Mouse (Mus musculus) left cerebral cortex, adult 2 months (tissue): ENCODE measurements around the gene Pdxp. TPM values are rescaled to one million over a fixed set of nuclear protein-coding genes. Genes with fewer than 3 reads are reported as not detected.

Source experiments
- DNase-seq, 2 experiments: peaks; one replicate each; pipeline ENCODE4 v3.0.0; 2021 to 2022; ENCODE audit warnings: low spot score in 2 of 2, mixed read lengths in 1 of 2; ENCODE audit errors: extremely low spot score in 1 of 2
- H3K27ac ChIP-seq: fragments of 200-600 bp; 2 replicates; pipeline ENCODE4 v1.8.1; 2022
- H3K4me3 ChIP-seq: fragments of 200-600 bp; 2 replicates; pipeline ENCODE4 v1.8.1; 2022
- CTCF ChIP-seq: fragments of 200-600 bp; IDR thresholded peaks from 2 replicates; pipeline ENCODE4 v1.8.1; 2022; ENCODE audit warnings: antibody characterized with exemption, mild to moderate bottlenecking, moderate library complexity
- intact Hi-C: fragments of 180-260 bp; cut with DNase I; formaldehyde crosslinking; loops from one replicate; pipeline ENCODE4 v1.15.1; 2025
- total RNA-seq, 2 experiments: library from RNA; stranded (reverse); gene quantifications; 2 replicates each; pipeline ENCODE4 v1.2.3; 2021

The Pdxp gene
- total RNA-seq, 2 experiments from 2014 or later, result 165 to 171 TPM

DNA sequence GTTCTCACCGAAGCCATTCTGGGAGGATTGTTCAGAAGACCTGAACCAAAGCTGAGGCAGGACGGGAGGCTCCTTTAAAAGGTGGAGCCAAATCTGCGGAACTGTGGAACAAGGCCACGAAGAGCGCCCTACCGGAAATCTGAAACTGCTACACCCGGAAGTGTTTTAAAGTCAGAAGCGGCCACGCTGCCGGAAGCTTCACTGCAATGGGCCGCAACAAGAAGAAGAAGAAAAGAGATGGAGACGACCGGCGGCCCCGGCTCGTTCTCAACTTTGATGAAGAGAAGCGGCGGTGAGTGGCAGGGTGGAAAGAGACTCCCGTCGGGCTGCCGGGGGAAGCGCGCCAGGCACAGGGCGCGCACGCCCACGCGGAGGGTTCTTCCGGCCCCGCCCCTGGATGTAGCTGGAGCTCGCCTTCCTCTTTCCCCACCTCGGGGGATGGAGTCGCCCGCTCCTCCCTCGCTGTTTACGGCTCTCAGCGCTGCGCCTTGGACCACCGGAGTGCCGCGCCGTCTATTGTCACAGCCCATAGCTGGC lies 21.1 kb downstream of the Pdxp start, which contains the start of gene Nol12:
Gene Nol12 (plus strand): TSS at position 150 of the 537 bp plus-strand sequence.
- intact Hi-C loops, result no loop called here
- peak; percentile 85 for DNase-seq
- H3K4me3 ChIP-seq, result peak within 1 kb of the TSS; percentile 87
- TF ChIP-seq CTCF, result peak; percentile 28
- peak within 1 kb of the TSS; percentile 92 for H3K27ac ChIP-seq

DNA sequence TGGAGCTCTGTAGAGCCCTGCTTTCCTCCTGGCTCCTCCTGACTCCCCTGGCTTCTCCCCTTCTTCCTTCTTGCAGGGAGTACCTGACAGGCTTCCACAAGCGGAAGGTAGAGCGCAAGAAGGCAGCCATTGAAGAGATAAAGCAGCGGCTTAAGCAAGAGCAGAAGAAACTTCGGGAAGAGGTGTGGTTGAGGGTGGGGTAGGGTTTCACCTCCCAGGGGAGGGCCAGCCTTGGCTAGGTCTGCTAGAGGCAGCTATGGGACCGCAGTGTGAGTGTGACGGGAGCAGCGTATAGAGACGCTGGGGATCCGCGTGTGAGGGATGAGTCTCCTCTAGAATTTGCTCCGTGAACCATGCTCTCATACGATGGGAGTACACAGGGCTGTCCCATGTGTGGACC lies 22.7 kb downstream of the Pdxp start:
- no peak overlapping the region for H3K4me3 ChIP-seq
- no peak for TF ChIP-seq CTCF
- no peak overlapping the region for H3K27ac ChIP-seq
- intact Hi-C loops, result no loop called here
- no peak for DNase-seq

DNA sequence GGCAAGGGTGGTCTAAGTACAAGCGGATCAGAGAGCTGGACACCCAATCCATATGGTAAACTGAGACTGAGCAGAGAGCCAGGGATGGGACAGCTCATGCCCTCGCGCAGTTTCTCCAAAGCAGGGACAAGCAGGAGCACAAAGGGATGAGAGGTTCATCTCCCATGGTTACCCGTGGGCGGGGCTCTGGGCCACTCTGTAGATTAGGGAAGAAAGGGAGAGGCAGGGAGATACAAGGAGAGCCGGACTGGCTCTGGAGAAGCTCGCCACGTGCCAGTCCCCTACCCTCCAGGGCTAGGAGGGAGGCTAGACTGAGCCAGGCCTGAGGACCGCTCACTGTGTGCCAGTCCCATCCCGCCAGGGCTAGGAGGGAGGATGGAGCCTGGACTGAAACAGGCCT lies 23.6 kb downstream of the Pdxp start:
- Histone ChIP-seq H3K4me3 (no peak overlapping the region), H3K27ac (no peak overlapping the region)
- no peak for DNase-seq
- intact Hi-C loops, result no loop called here
- TF ChIP-seq CTCF, result no peak

DNA sequence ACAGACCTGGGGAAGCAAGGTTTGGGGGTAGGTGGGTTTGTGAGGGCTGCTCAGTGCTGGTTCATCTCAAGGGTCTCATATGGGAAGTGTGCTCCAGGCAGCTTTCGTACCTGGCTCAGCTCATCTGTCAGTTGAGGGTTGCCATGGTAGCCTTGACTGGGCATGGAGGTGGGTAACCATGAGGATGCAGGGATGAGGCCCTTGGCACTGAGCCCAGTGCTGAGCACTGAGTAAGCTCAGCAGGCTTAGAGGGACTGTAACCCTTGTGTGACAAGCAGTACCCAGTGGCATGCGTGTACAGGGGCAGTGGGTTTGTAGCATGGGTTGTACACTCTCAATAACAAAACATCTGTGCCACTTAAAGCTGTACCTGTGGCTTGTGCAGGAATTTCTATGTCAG lies 24.2 kb downstream of the Pdxp start:
- no peak for DNase-seq
- TF ChIP-seq CTCF, result no peak
- Histone ChIP-seq H3K4me3 (no peak overlapping the region), H3K27ac (no peak overlapping the region)
- intact Hi-C loops, result no loop called here

DNA sequence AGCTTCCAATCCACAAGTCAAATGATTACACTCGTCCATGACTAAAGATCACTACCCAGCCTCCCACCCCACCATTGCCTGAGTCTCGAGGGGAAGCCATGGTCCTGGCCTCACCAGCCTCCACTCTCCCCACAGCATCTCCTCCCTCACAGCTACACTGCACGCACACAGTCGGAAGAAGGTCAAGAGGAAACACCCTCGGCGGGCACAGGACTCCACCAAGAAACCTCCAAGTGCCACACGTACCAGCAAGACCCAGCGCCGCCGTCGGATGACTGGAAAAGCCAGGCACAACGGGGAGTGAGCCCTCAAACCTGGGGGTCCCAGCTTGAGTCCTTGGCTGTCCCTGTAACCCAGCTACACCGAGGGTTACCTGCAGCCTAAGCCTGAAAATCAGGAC lies 26.6 kb downstream of the Pdxp start:
- H3K4me3 ChIP-seq, result no peak overlapping the region
- intact Hi-C loops, result no loop called here
- no peak for DNase-seq
- no peak overlapping the region for H3K27ac ChIP-seq
- no peak for TF ChIP-seq CTCF

DNA sequence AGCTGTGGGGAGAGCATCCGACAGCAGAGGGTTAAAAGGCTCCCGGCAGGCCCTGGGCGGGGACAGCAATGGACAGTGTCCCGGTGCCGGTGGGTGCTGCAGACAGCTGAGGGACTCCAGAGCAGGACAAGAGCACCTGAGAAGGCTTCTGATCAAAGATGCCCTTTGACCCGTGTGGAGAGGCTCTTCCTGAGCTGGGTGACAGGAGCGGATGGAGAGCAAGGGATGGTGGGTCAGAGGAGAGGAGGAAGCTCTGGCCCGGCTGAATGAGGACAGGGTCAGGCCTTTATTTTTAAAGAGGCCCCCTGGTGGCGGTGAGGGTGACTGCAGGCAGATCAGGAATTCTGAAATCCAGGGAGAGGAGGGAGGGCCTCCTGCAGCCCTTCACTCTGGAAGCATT lies 28.9 kb downstream of the Pdxp start:
- intact Hi-C loops, result loop anchor here (1.0 kb wide), 1 partner anchor 27 kb away; no protein-coding TSS in a partner anchor
- H3K27ac ChIP-seq, result 0 out of 2 replicates have a peak overlapping the region, but pooled peaks have one; percentile 53
- peak; percentile 97 for TF ChIP-seq CTCF
- H3K4me3 ChIP-seq, result no peak overlapping the region
- DNase-seq, result peak; percentile 78 to 81

DNA sequence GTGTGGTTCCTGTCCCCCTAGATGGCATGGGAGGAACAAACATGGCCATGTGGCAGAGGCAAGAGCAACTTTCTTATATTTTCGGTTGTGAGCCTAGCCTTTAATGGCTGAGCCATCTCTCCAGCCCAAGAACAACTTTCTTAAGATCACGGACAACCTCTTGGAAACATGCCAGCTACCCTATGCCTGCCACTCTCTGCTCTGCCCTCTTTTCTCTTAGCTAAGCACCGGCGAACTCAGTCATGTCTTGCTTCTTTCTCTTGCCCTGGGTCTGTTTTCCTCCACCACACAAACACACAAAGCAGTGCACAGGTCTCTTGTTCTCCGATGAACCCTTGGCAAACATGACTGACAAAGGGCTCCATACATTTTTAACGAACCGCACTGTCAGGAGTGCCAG lies 32.5 kb downstream of the Pdxp start:
- intact Hi-C loops, result no loop called here
- no peak for DNase-seq
- no peak overlapping the region for H3K27ac ChIP-seq
- no peak overlapping the region for H3K4me3 ChIP-seq
- no peak for TF ChIP-seq CTCF

DNA sequence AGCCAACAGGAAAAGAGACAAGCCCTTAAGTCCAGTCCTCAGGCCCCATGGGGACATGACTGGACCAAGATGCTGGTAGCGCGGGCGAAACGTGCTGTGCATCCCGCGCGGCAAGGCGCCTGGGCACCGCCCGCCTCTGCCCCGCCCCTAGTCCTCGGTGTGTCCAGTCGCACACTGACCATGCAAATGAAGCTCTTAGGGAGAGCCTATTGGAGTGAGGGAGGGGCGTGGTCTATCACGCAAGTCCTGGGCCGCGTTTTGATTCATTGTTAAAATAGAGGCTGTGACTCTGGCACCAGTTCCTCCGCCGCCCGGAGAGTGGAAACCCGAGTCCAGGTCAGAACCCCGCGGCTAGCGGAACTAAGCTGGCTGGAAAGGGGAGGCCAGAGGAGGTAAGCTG lies 33.9 kb downstream of the Pdxp start, which contains the start of gene Triobp:
Gene Triobp (plus strand): TSS at position 68 of the 400 bp plus-strand sequence.
- H3K27ac ChIP-seq, result no peak within 1 kb of the TSS
- intact Hi-C loops, result no loop called here

DNA sequence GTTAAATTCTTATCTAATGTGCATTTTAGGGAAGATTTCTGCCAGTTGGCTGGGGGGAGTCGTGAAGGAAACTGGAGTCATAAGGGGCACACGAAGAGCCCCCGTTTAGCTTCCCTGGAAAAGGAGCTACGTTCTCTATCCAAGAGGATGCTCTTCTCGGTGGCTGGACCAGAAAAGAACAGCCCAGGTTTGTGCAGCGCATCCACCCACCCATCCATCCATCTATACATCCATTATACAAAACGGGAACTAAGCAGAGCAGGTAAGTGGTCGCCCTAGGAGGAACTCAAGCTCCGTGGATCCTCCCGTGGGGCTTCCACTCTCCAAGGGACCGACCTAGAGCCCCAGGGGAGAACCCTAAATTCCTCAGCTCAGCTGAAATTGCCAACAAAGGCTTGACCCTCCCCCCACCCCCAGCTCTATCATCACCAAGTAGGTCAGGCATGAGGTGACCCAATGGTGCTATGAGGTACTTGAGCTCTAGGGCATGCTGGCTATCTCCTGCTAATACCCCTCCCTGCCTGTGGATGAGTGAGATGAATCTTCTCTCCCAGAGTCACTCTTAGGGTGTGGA lies 34.5 kb downstream of the Pdxp start:
- Histone ChIP-seq H3K4me3 (peak overlapping the region; percentile 47), H3K27ac (no peak overlapping the region)
- intact Hi-C loops, result no loop called here
- no peak for DNase-seq
- TF ChIP-seq CTCF, result no peak

More for the DNA sequence above, 33.9 kb downstream of the Pdxp start, which contains the start of gene Triobp:
- peak within 1 kb of the TSS; percentile 47 for H3K4me3 ChIP-seq
- no peak for TF ChIP-seq CTCF
- peak; percentile 78 for DNase-seq

DNA sequence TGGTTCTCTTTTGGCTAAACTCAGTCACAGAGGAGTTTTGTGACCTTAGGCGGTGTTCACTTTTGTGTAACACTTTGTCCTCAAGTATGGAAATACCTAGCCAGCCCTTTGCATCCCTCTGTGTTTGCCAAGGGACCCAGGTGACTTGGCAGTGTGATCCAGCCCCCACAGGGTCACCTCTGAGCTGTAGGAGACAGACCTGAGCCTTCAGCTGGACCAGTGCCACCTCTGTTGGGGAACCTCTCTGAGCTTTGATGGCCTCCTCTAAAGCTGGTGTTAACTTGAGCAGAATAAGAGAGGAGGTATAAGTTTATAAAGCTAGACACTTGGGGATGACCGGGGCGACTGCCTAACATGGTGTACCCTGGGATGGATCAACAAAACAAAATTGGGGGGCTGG lies 35.2 kb downstream of the Pdxp start:
- intact Hi-C loops, result no loop called here
- DNase-seq, result no peak
- no peak overlapping the region for H3K4me3 ChIP-seq
- no peak overlapping the region for H3K27ac ChIP-seq
- no peak for TF ChIP-seq CTCF

DNA sequence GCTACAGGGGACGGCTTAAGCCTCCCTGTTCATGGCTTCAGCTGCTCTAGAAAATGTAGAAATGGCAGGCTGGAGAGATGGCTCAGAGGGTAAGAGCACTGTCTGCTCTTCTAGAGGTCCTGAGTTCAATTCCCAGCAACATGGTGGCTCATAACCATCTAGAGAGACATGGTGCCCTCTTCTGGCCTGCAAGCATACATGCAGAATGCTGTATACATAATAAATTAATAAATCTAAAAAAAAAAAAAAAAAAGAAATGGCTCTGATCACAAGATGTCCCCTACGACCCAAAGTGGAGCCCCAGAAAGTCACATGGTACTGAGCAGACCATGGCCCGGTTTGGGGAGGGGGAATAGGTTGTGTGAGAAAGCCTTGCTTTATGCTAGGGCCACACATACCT lies 41.9 kb downstream of the Pdxp start:
- TF ChIP-seq CTCF, result no peak; the same call in 1 of the 2 replicates
- intact Hi-C loops, result no loop called here
- H3K4me3 ChIP-seq, result no peak overlapping the region
- DNase-seq, result no peak
- H3K27ac ChIP-seq, result no peak overlapping the region

DNA sequence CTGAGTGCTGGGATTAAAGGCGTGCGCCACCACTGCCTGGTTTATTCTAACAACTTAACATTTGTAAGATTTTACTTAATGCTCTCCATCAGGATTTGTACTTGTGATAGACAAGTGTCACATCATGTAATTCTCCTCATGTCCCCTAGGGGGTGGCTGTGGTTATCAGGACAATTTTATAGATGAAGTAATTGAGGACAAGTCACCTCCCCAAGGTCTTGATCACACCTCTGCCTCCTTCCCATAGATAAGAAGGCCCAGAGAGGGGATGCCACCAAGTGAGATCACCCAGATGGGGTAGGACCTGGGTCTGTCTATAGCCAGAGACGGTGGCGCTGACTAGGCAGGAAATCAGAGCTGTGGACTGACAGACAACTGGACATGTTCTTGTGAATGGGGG lies 42.6 kb downstream of the Pdxp start:
- no peak for DNase-seq
- intact Hi-C loops, result no loop called here
- TF ChIP-seq CTCF, result peak; percentile 57
- H3K27ac ChIP-seq, result no peak overlapping the region
- no peak overlapping the region for H3K4me3 ChIP-seq

DNA sequence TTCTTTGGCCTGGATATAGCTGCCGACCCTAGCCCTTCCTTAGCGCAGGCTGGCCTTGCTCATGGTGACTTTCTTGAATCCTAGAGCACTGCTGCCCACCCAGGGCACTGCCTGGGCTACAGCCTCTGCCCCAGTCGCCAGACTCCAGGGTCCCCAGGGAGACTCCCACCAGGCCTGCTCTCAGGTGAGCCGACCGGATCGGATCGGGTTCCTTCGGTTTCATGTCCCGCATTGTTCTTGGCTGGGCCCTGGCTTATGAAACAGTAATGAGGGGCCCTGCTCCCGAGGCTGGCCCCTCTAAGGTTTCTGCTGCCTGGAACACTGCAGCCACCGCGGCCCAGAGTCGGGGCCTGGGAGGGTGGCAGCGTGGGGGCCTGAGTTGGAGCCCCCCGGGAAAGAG lies 43.3 kb downstream of the Pdxp start:
- no peak for TF ChIP-seq CTCF
- DNase-seq, result no peak
- no peak overlapping the region for H3K27ac ChIP-seq
- no peak overlapping the region for H3K4me3 ChIP-seq
- intact Hi-C loops, result no loop called here
